Mouse (Mus musculus) megakaryocyte, embryonic 14.5 days (primary cell): ENCODE measurements at regions not wholly inside any gene's neighbourhood (a gene's known extent, or its start where the extent isn't known, plus 50 kb on each side); places are given as distances from the start of the nearest gene placed in this dataset.

Experiments used
- FLI1 ChIP-seq: IDR thresholded peaks from 2 replicates; pipeline ENCODE4 v1.6.1; 2012; ENCODE audit warnings: low read length, inconsistent platforms, mixed read lengths
- GATA1 ChIP-seq: IDR thresholded peaks from 3 replicates; pipeline ENCODE4 v1.6.1; 2012; ENCODE audit warnings: mixed read lengths, low read length, inconsistent platforms, borderline replicate concordance

GRCm38 (mm10) chr13:101235110-101235509 lies 401.9 kb upstream of the Slc30a5 start:
- TF ChIP-seq GATA1: no peak
- no peak for TF ChIP-seq FLI1
